Mouse (Mus musculus) heart, adult 2 months (tissue): Measurements from ENCODE around the gene Gm42669.

ENCODE experiments used
- CTCF ChIP-seq: fragments of 200-600 bp; IDR thresholded peaks from 2 replicates; pipeline ENCODE4 v1.8.1; 2022; ENCODE audit warnings: antibody characterized with exemption, mild to moderate bottlenecking, moderate library complexity
- EP300 ChIP-seq: fragments of 200-500 bp; IDR thresholded peaks from 2 replicates; pipeline ENCODE4 v1.6.1; 2011; ENCODE audit warnings: low read depth, low read length, control low read depth; ENCODE audit not compliant: insufficient read depth
- POLR2A ChIP-seq: fragments of 200-500 bp; IDR thresholded peaks from 2 replicates; pipeline ENCODE4 v1.6.1; 2011; ENCODE audit warnings: mild to moderate bottlenecking, low read depth, low read length, control low read depth; ENCODE audit not compliant: insufficient read depth

GRCm38 (mm10) chr5:107569148-107569547 lies 61.7 kb downstream of the Gm42669 start:
- TF ChIP-seq CTCF, result no peak
- no peak for TF ChIP-seq POLR2A
- TF ChIP-seq EP300, result no peak
